Mouse (Mus musculus) heart, postnatal 0 days (tissue): ENCODE data around the gene Lrrc28.
A peak's percentile ranks its signal among the peaks of the same experiment; 100 is the strongest.

Experiments
- CTCF ChIP-seq: IDR thresholded peaks from 2 replicates; pipeline ENCODE4 v1.5.1; 2016; ENCODE audit warnings: antibody characterized with exemption, control low read depth, low read depth
- EP300 ChIP-seq: IDR thresholded peaks from 2 replicates; pipeline ENCODE4 v1.6.1; 2016; ENCODE audit warnings: antibody characterized with exemption, low read depth

- TF ChIP-seq CTCF (peak; percentile 58), EP300 (no peak)
Observed at GRCm38 (mm10) chr7:67479576-67480413, 165.3 kb downstream of the Lrrc28 start.
